8 mouse cellular contexts compared by ENCODE assay signal in genomic region chr6:108457516-108458181, GRCm38 (mm10).
DNase-seq lines count a peak whose midpoint lies in the region; ATAC-seq and TF ChIP-seq lines count a peak whose summit lies in the region.

No protein-coding gene starts in this region.

- peak; percentile 49 for DNase-seq in cerebellum, adult 11-12 months
- DNase-seq in cerebellum, postnatal 36 days: no peak
- DNase-seq in forelimb bud, embryonic 11.5 days (ENCODE audit: low read depth, low spot score): peak; percentile 48
- DNase-seq in cerebellum, postnatal 4 days (ENCODE audit: low spot score in 2 of 2): no peak
- DNase-seq in urinary bladder, postnatal 10 days (ENCODE audit: low spot score): no peak

- no peaks in the 10 kb centered on the region for H3K27me3 ChIP-seq in E14TG2a.4 (ENCODE audit: insufficient read depth, low read length)
- no peaks in the 10 kb centered on the region for H3K27me3 ChIP-seq in limb, embryonic 12.5 days
- H3K27me3 ChIP-seq in stomach, embryonic 15.5 days (replicated peaks): no peaks in the 10 kb centered on the region

- peak overlapping the region; percentile 54 for H3K4me2 ChIP-seq in limb, embryonic 12.5 days
- H3K4me2 ChIP-seq in stomach, embryonic 15.5 days: no peak overlapping the region

- TF ChIP-seq CTCF in E14TG2a.4 (conservative IDR thresholded peaks at IDR 0.05; ENCODE audit: low read length): no peak

- peaks cover 70% of the 10 kb centered on the region for H3K4me1 ChIP-seq in E14TG2a.4 (replicated peaks; ENCODE audit: low read depth, low read length)
- peaks cover 66% of the 10 kb centered on the region for H3K4me1 ChIP-seq in limb, embryonic 12.5 days (replicated peaks)
- H3K4me1 ChIP-seq in stomach, embryonic 15.5 days: peaks cover 34% of the 10 kb centered on the region

- H3K4me3 ChIP-seq in E14TG2a.4 (replicated peaks; ENCODE audit: low read length): peak overlapping the region; percentile 46
- no peak overlapping the region for H3K4me3 ChIP-seq in limb, embryonic 12.5 days (replicated peaks)
- no peak overlapping the region for H3K4me3 ChIP-seq in stomach, embryonic 15.5 days (replicated peaks)

- H3K27ac ChIP-seq in limb, embryonic 12.5 days: peak overlapping the region; percentile 91
- peak overlapping the region; percentile 55 for H3K27ac ChIP-seq in stomach, embryonic 15.5 days

- 0 out of 2 replicates have a peak, but pooled peaks cover 3% of the 10 kb centered on the region for H3K36me3 ChIP-seq in E14TG2a.4 (ENCODE audit: insufficient read depth, low read length)
- H3K36me3 ChIP-seq in limb, embryonic 12.5 days: no peaks in the 10 kb centered on the region
- no peaks in the 10 kb centered on the region for H3K36me3 ChIP-seq in stomach, embryonic 15.5 days

- no peak overlapping the region for H3K9ac ChIP-seq in limb, embryonic 12.5 days (replicated peaks)
- no peak overlapping the region for H3K9ac ChIP-seq in stomach, embryonic 15.5 days

- peak; percentile 22; the same call in 1 of the 2 replicates for ATAC-seq in limb, embryonic 12.5 days (ENCODE audit: insufficient number of reproducible peaks, insufficient read depth, low FRiP score, low TSS enrichment, low read depth)
- ATAC-seq in stomach, embryonic 15.5 days (ENCODE audit: insufficient read depth, low FRiP score, low read depth): peak; percentile 12; the same call in 1 of the 2 replicates

- WGBS in limb, embryonic 12.5 days: 33% methylated on average over 14 of the region's 14 CpGs
- WGBS in stomach, embryonic 15.5 days: 42% methylated on average over 14 of the region's 14 CpGs

- H3K9me3 ChIP-seq in E14TG2a.4 (ENCODE audit: low read length): no peaks in the 10 kb centered on the region
- no peaks in the 10 kb centered on the region for H3K9me3 ChIP-seq in limb, embryonic 12.5 days
- H3K9me3 ChIP-seq in stomach, embryonic 15.5 days: no peaks in the 10 kb centered on the region

Comparison
In these comparisons a context has a peak if more than half of its experiments do, and no peak if none do; other contexts are left out.
1. DNase-seq: peak in cerebellum, adult 11-12 months (single experiment) and forelimb bud, embryonic 11.5 days (single experiment); none in cerebellum, postnatal 36 days (0 of 2), cerebellum, postnatal 4 days (0 of 2) and urinary bladder, postnatal 10 days (single experiment).